8 mouse cellular contexts compared by ENCODE assay signal in genomic region chr14:19985107-19985911, GRCm38 (mm10). TPM values are rescaled to one million over a fixed set of nuclear protein-coding genes. Genes with fewer than 3 reads are reported as not detected.
A peak's percentile ranks its signal among the peaks of the same experiment; 100 is the strongest.
DNase-seq lines count a peak whose midpoint lies in the region; ATAC-seq and TF ChIP-seq lines count a peak whose summit lies in the region.

No protein-coding gene starts in this region.

- in situ Hi-C loops in CH12.LX (cut with MboI; ENCODE audit: low pct_ligation_motif_present, low pct_unique_long_range_greater_than_20kb, low sequenced_read_pairs), result no loop called here

- TF ChIP-seq CTCF in CH12.LX (conservative IDR thresholded peaks at IDR 0.05 in 1 of 2, IDR thresholded peaks at IDR 0.05 in 1 of 2; ENCODE audit: low read depth in 2 of 2, low read length in 2 of 2), result no peak

- 7% methylated on average over 13 of the region's 13 CpGs for WGBS in embryonic facial prominence, embryonic 12.5 days

- ATAC-seq in embryonic facial prominence, embryonic 12.5 days (ENCODE audit: insufficient number of reproducible peaks, insufficient read depth, low FRiP score, low TSS enrichment), result peak; percentile 67
- ATAC-seq in erythroblast, adult 5-6 weeks (replicated peaks; ENCODE audit: low FRiP score, poor library complexity, severe bottlenecking), result no peak

- peak; percentile 77 for TF ChIP-seq EP300 in CH12.LX (IDR thresholded peaks at IDR 0.05; ENCODE audit: low read length)

- TF ChIP-seq RAD21 in CH12.LX (IDR thresholded peaks at IDR 0.05; ENCODE audit: low read depth, low read length), result no peak; the same call in 1 of the 2 replicates

- H3K79me2 ChIP-seq in CH12.LX (replicated peaks; ENCODE audit: control insufficient read depth, extremely low read depth, insufficient read depth, poor library complexity, severe bottlenecking), result no peaks in the 10 kb centered on the region

- intact Hi-C loops in heart, postnatal 10 days (cut with DNase I), result no loop called here
- intact Hi-C loops in left cerebral cortex, postnatal 25 days (cut with DNase I), result no loop called here

- DNase-seq in 3T3-L1 (ENCODE audit: low read depth, low spot score), result peak; percentile 73
- peak; percentile 78 for DNase-seq in CH12.LX (ENCODE audit: extremely low read depth)
- peak; percentile 59 to 63 for DNase-seq in heart, postnatal 10 days
- DNase-seq in left cerebral cortex, postnatal 25 days (ENCODE audit: low spot score in 2 of 2), result peak; percentile 42 to 48
- peak; percentile 62 to 70 for DNase-seq in spleen, postnatal 36 days (ENCODE audit: low spot score in 2 of 2)

- H3K4me1 ChIP-seq in CH12.LX (ENCODE audit: control insufficient read depth in 1 of 2, insufficient read depth in 2 of 2), result peaks cover 9 to 23% of the 10 kb centered on the region in 2 experiments; a peak in 3 of 4 replicates
- H3K4me1 ChIP-seq in embryonic facial prominence, embryonic 12.5 days, result peaks cover 26% of the 10 kb centered on the region
- H3K4me1 ChIP-seq in megakaryocyte, embryonic 14.5 days, result peaks cover 30% of the 10 kb centered on the region

- H3K4me2 ChIP-seq in CH12.LX (ENCODE audit: insufficient read depth, low read depth, poor library complexity, severe bottlenecking), result peak overlapping the region; percentile 79
- peak overlapping the region; percentile 21 for H3K4me2 ChIP-seq in embryonic facial prominence, embryonic 12.5 days (replicated peaks)

- peak overlapping the region; percentile 57 for H3K9ac ChIP-seq in CH12.LX (ENCODE audit: insufficient read depth, low read depth)
- no peak overlapping the region for H3K9ac ChIP-seq in embryonic facial prominence, embryonic 12.5 days

- no peaks in the 10 kb centered on the region for H3K9me3 ChIP-seq in CH12.LX (replicated peaks; ENCODE audit: low read length)
- H3K9me3 ChIP-seq in embryonic facial prominence, embryonic 12.5 days, result no peaks in the 10 kb centered on the region
- H3K9me3 ChIP-seq in megakaryocyte, embryonic 14.5 days, result peaks cover 13% of the 10 kb centered on the region

- H3K36me3 ChIP-seq in CH12.LX (replicated peaks in 1 of 2; ENCODE audit: control insufficient read depth in 1 of 2, insufficient read depth in 1 of 2, low read length in 1 of 2), result no peaks in the 10 kb centered on the region
- H3K36me3 ChIP-seq in embryonic facial prominence, embryonic 12.5 days, result no peaks in the 10 kb centered on the region
- no peaks in the 10 kb centered on the region for H3K36me3 ChIP-seq in megakaryocyte, embryonic 14.5 days (replicated peaks; ENCODE audit: low read length)

- H3K4me3 ChIP-seq in CH12.LX (replicated peaks in 1 of 3; ENCODE audit: low read depth in 2 of 3, low read length in 2 of 3, poor library complexity in 1 of 3), result peak overlapping the region; percentile 23 to 60 (median 52)
- H3K4me3 ChIP-seq in embryonic facial prominence, embryonic 12.5 days, result no peak overlapping the region
- H3K4me3 ChIP-seq in megakaryocyte, embryonic 14.5 days (replicated peaks), result peak overlapping the region; percentile 87

- H3K27me3 ChIP-seq in CH12.LX (replicated peaks), result no peaks in the 10 kb centered on the region
- no peaks in the 10 kb centered on the region for H3K27me3 ChIP-seq in embryonic facial prominence, embryonic 12.5 days
- H3K27me3 ChIP-seq in megakaryocyte, embryonic 14.5 days (replicated peaks), result peaks cover 83% of the 10 kb centered on the region

- peak overlapping the region; percentile 96 for H3K27ac ChIP-seq in CH12.LX (ENCODE audit: insufficient read depth, low read depth)
- peak overlapping the region; percentile 97 for H3K27ac ChIP-seq in embryonic facial prominence, embryonic 12.5 days

- dilution Hi-C loops in CH12.LX (cut with MboI; ENCODE audit: extremely low pct_ligation_motif_present, extremely low pct_unique_long_range_greater_than_20kb, low sequenced_read_pairs), result no loop called here

- TF ChIP-seq POLR2A in CH12.LX (IDR thresholded peaks at IDR 0.05; ENCODE audit: low read depth, low read length), result peak; percentile 60

TF ChIP-seq in CH12.LX, 34 proteins besides CTCF, POLR2A, EP300 and RAD21:
- TF ChIP-seq NELFE (IDR thresholded peaks at IDR 0.05; ENCODE audit: low read depth, low read length) (peak; percentile 56; the same call in 1 of the 2 replicates), ZKSCAN1 (IDR thresholded peaks at IDR 0.05; ENCODE audit: borderline replicate concordance, low read depth, low read length) (no peak), BHLHE40 (IDR thresholded peaks at IDR 0.05; ENCODE audit: low read depth, low read length) (peak; percentile 83), HCFC1 (IDR thresholded peaks at IDR 0.05; ENCODE audit: low read depth, low read length) (no peak), MAX (IDR thresholded peaks at IDR 0.05; ENCODE audit: low read length) (no peak), MXI1 (IDR thresholded peaks at IDR 0.05; ENCODE audit: low read depth, low read length) (no peak; the same call in 1 of the 2 replicates), POLR2AphosphoS2 (IDR thresholded peaks at IDR 0.05; ENCODE audit: low read depth, low read length) (no peak), MAFK (IDR thresholded peaks at IDR 0.05; ENCODE audit: insufficient replicate concordance, low read length) (0 out of 2 replicates have a peak, but pooled peaks have one; percentile 12), USF2 (conservative IDR thresholded peaks at IDR 0.05; ENCODE audit: low read depth, low read length) (no peak), GABPA (IDR thresholded peaks at IDR 0.05; ENCODE audit: insufficient replicate concordance, low read depth, low read length) (no peak), SIN3A (IDR thresholded peaks at IDR 0.05; ENCODE audit: low read length) (peak; percentile 12; the same call in 1 of the 2 replicates), NRF1 (IDR thresholded peaks at IDR 0.05; ENCODE audit: low read depth, low read length) (no peak), PAX5 (IDR thresholded peaks at IDR 0.05; ENCODE audit: low read length) (no peak), ZMIZ1 (IDR thresholded peaks at IDR 0.05; ENCODE audit: low read depth, low read length) (no peak; the same call in 1 of the 2 replicates), E2F4 (IDR thresholded peaks at IDR 0.05; ENCODE audit: insufficient replicate concordance, low read depth, low read length) (no peak), JUND (conservative IDR thresholded peaks at IDR 0.05; ENCODE audit: low read depth, low read length) (no peak), RCOR1 (conservative IDR thresholded peaks at IDR 0.05; ENCODE audit: low read depth, low read length) (no peak), ELF1 (IDR thresholded peaks at IDR 0.05; ENCODE audit: low read depth, low read length) (no peak), IRF4 (IDR thresholded peaks at IDR 0.05; ENCODE audit: low read depth, low read length) (peak; percentile 43; the same call in 1 of the 2 replicates), KAT2A (IDR thresholded peaks at IDR 0.05; ENCODE audit: insufficient replicate concordance, low read length) (no peak), JUN (IDR thresholded peaks at IDR 0.05; ENCODE audit: insufficient read depth, low read depth, low read length) (no peak), TBP (conservative IDR thresholded peaks at IDR 0.05; ENCODE audit: low read depth, low read length) (0 out of 2 replicates have a peak, but pooled peaks have one; percentile 64), TCF12 (IDR thresholded peaks at IDR 0.05; ENCODE audit: low read depth, low read length) (peak; percentile 64; the same call in 1 of the 2 replicates), MAZ (IDR thresholded peaks at IDR 0.05; ENCODE audit: low read depth, low read length) (no peak), CHD1 (IDR thresholded peaks at IDR 0.05; ENCODE audit: low read depth, low read length) (no peak), MEF2A (IDR thresholded peaks at IDR 0.05; ENCODE audit: borderline replicate concordance, low read depth, low read length) (no peak), UBTF (IDR thresholded peaks at IDR 0.05; ENCODE audit: low read depth, low read length) (no peak), MYC (IDR thresholded peaks at IDR 0.05; ENCODE audit: low read depth, low read length) (peak; percentile 48; the same call in 1 of the 2 replicates), ZC3H11A (IDR thresholded peaks at IDR 0.05; ENCODE audit: low read depth, low read length) (no peak), USF1 (IDR thresholded peaks at IDR 0.05; ENCODE audit: low read depth, low read length) (no peak), SMC3 (IDR thresholded peaks at IDR 0.05; ENCODE audit: low read depth, low read length) (no peak), CHD2 (IDR thresholded peaks at IDR 0.05; ENCODE audit: low read length) (peak; percentile 51; the same call in 1 of the 2 replicates), ETS1 (conservative IDR thresholded peaks at IDR 0.05; ENCODE audit: low read depth, low read length) (peak; percentile 61), ZNF384 (IDR thresholded peaks at IDR 0.05; ENCODE audit: low read depth, low read length) (no peak)

RNA-seq across cellular contexts. Expression of gene Gng2, which starts 7.9 kb away (rescaled TPM):
- total RNA-seq in CH12.LX (2012; rRNA removed), result 62.9 and 63.4 TPM in 2 replicates
- 61.8 and 67.7 TPM in 2 replicates for total RNA-seq in CH12.LX (2014; rRNA removed)
- polyA plus RNA-seq in CH12.LX (2012; ENCODE audit: insufficient read length, low read depth), result 52.1 and 70.0 TPM in 2 replicates
- polyA plus RNA-seq in embryonic facial prominence, embryonic 12.5 days (2016; fragmentation: Nextera tagmentation; extraction: Ambion mirVana), result 77.6 and 81.4 TPM in 2 replicates
- 10 to 100 TPM; 20.7 to 30.5 TPM for total RNA-seq in heart, postnatal 10 days (2021)
- total RNA-seq in left cerebral cortex, postnatal 25 days (2021), result 100 to 1,000 TPM; 224 to 237 TPM
- polyA plus RNA-seq in megakaryocyte, embryonic 14.5 days (2012; ENCODE audit: insufficient read depth, low replicate concordance), result 0.50 TPM in 1 of 2 replicates, not detected in the other
- 8.6 and 44.8 TPM in 2 replicates for total RNA-seq in erythroblast, adult 5-6 weeks (2015; ENCODE audit: low replicate concordance)
- 6.6 and 11.4 TPM in 2 replicates for total RNA-seq in erythroblast, adult 5-6 weeks (2017; ENCODE audit: low replicate concordance)
